Mouse (Mus musculus): ENCODE data around the gene Rnf7. TPM values are rescaled to one million over a fixed set of nuclear protein-coding genes. Genes with fewer than 3 reads are reported as not detected.
A peak's percentile ranks its signal among the peaks of the same experiment; 100 is the strongest.
"Not testable (repeated sequence)": the region's sequence is repeated elsewhere in the genome, so short reads cannot be mapped to it uniquely, and the experiment has no call there.

Rnf7 gene
- polyA plus RNA-seq, 1 experiment from 2014 or later = 271 TPM

GRCm38 (mm10) chr9:96483028-96483427 lies 4.6 kb upstream of the Rnf7 start:
- Histone ChIP-seq H3K4me2 (ENCODE audit: low read length) (no peak overlapping the region), H3K4me1 (ENCODE audit: control insufficient read depth, insufficient read depth, low read length) (no peaks in the 10 kb centered on the region), H3K27ac (ENCODE audit: low read depth, low read length) (no peak overlapping the region), H3K36me3 (ENCODE audit: control insufficient read depth, insufficient read depth, low read length) (no peaks in the 10 kb centered on the region), H3K9me3 (replicated peaks; ENCODE audit: control insufficient read depth, low read length) (no peaks in the 10 kb centered on the region), H3K4me3 (ENCODE audit: low read depth, low read length) (no peak overlapping the region), H3K27me3 (replicated peaks; ENCODE audit: control insufficient read depth, insufficient read depth, low read length) (no peaks in the 10 kb centered on the region), H3K9ac (ENCODE audit: low read length) (no peak overlapping the region)
- DNase-seq (ENCODE audit: low spot score) = no peak
- no peak for ATAC-seq
- 67% methylated on average over 3 of the region's 3 CpGs for WGBS

- ATAC-seq = no peak
- WGBS = 83% methylated on average over 3 of the region's 3 CpGs
- H3K9ac ChIP-seq (ENCODE audit: low read length) = no peak overlapping the region
- peaks cover 33% of the 10 kb centered on the region for H3K36me3 ChIP-seq (ENCODE audit: control insufficient read depth, insufficient read depth, low read length)
- no peak overlapping the region for H3K27ac ChIP-seq (ENCODE audit: low read depth, low read length)
- peaks cover 6% of the 10 kb centered on the region for H3K4me1 ChIP-seq (ENCODE audit: control insufficient read depth, insufficient read depth, low read length)
- H3K27me3 ChIP-seq (replicated peaks; ENCODE audit: control insufficient read depth, insufficient read depth, low read length) = no peaks in the 10 kb centered on the region
- H3K4me3 ChIP-seq (ENCODE audit: low read depth, low read length) = no peak overlapping the region
- no peaks in the 10 kb centered on the region for H3K9me3 ChIP-seq (replicated peaks; ENCODE audit: control insufficient read depth, low read length)
- DNase-seq (ENCODE audit: low spot score) = no peak
- H3K4me2 ChIP-seq (ENCODE audit: low read length) = no peak overlapping the region
Observed at GRCm38 (mm10) chr9:96472356-96472755, 6.1 kb downstream of the Rnf7 start.

- H3K4me2 ChIP-seq (ENCODE audit: low read length); ATAC-seq; H3K4me1 ChIP-seq (ENCODE audit: control insufficient read depth, insufficient read depth, low read length); H3K4me3 ChIP-seq (ENCODE audit: low read depth, low read length); H3K27me3 ChIP-seq (replicated peaks; ENCODE audit: control insufficient read depth, insufficient read depth, low read length); DNase-seq (ENCODE audit: low spot score); H3K9ac ChIP-seq (ENCODE audit: low read length); H3K9me3 ChIP-seq (replicated peaks; ENCODE audit: control insufficient read depth, low read length); H3K27ac ChIP-seq (ENCODE audit: low read depth, low read length): not testable (repeated sequence)
- WGBS = 63% methylated on average over 4 of the region's 4 CpGs
- peaks cover 37% of the 10 kb centered on the region for H3K36me3 ChIP-seq (ENCODE audit: control insufficient read depth, insufficient read depth, low read length)
Observed at GRCm38 (mm10) chr9:96471681-96472080, 6.8 kb downstream of the Rnf7 start.

- Histone ChIP-seq H3K9me3 (replicated peaks; ENCODE audit: control insufficient read depth, low read length) (no peaks in the 10 kb centered on the region), H3K4me3 (ENCODE audit: low read depth, low read length) (no peak overlapping the region), H3K36me3 (ENCODE audit: control insufficient read depth, insufficient read depth, low read length) (peaks cover 40% of the 10 kb centered on the region), H3K4me1 (ENCODE audit: control insufficient read depth, insufficient read depth, low read length) (no peaks in the 10 kb centered on the region), H3K4me2 (ENCODE audit: low read length) (no peak overlapping the region), H3K27me3 (replicated peaks; ENCODE audit: control insufficient read depth, insufficient read depth, low read length) (no peaks in the 10 kb centered on the region), H3K27ac (ENCODE audit: low read depth, low read length) (no peak overlapping the region), H3K9ac (ENCODE audit: low read length) (no peak overlapping the region)
- DNase-seq (ENCODE audit: low spot score) (no peak), ATAC-seq (no peak)
- WGBS = 94% methylated on average over 8 of the region's 8 CpGs
Observed at GRCm38 (mm10) chr9:96470266-96470974, 8.1 kb downstream of the Rnf7 start.

- DNase-seq (ENCODE audit: low spot score) = no peak
Observed at GRCm38 (mm10) chr9:96469556-96470265, 8.8 kb downstream of the Rnf7 start.

GRCm38 (mm10) chr9:96463708-96464107 lies 14.8 kb downstream of the Rnf7 start:
- ATAC-seq = no peak
- WGBS = 74% methylated on average over 10 of the region's 10 CpGs

More at GRCm38 (mm10) chr9:96469556-96470265, 8.8 kb downstream of the Rnf7 start:
- 66% methylated on average over 8 of the region's 8 CpGs for WGBS
- Histone ChIP-seq H3K4me3 (ENCODE audit: low read depth, low read length) (no peak overlapping the region), H3K9me3 (replicated peaks; ENCODE audit: control insufficient read depth, low read length) (no peaks in the 10 kb centered on the region), H3K4me1 (ENCODE audit: control insufficient read depth, insufficient read depth, low read length) (no peaks in the 10 kb centered on the region), H3K4me2 (ENCODE audit: low read length) (no peak overlapping the region), H3K36me3 (ENCODE audit: control insufficient read depth, insufficient read depth, low read length) (peaks cover 35% of the 10 kb centered on the region), H3K27ac (ENCODE audit: low read depth, low read length) (no peak overlapping the region), H3K9ac (ENCODE audit: low read length) (no peak overlapping the region), H3K27me3 (replicated peaks; ENCODE audit: control insufficient read depth, insufficient read depth, low read length) (no peaks in the 10 kb centered on the region)
- ATAC-seq = no peak

GRCm38 (mm10) chr9:96461607-96462006 lies 16.9 kb downstream of the Rnf7 start:
- Histone ChIP-seq H3K27me3 (replicated peaks; ENCODE audit: control insufficient read depth, insufficient read depth, low read length) (no peaks in the 10 kb centered on the region), H3K4me2 (ENCODE audit: low read length) (no peak overlapping the region), H3K27ac (ENCODE audit: low read depth, low read length) (no peak overlapping the region), H3K4me1 (ENCODE audit: control insufficient read depth, insufficient read depth, low read length) (no peaks in the 10 kb centered on the region), H3K36me3 (ENCODE audit: control insufficient read depth, insufficient read depth, low read length) (0 out of 2 replicates have a peak, but pooled peaks cover 4% of the 10 kb centered on the region), H3K4me3 (ENCODE audit: low read depth, low read length) (no peak overlapping the region), H3K9ac (ENCODE audit: low read length) (no peak overlapping the region), H3K9me3 (replicated peaks; ENCODE audit: control insufficient read depth, low read length) (0 out of 2 replicates have a peak, but pooled peaks cover 5% of the 10 kb centered on the region)
- DNase-seq (ENCODE audit: low spot score) (no peak), ATAC-seq (no peak)
- 67% methylated on average over 1 of the region's 1 CpGs for WGBS

More at GRCm38 (mm10) chr9:96463708-96464107, 14.8 kb downstream of the Rnf7 start:
- H3K9ac ChIP-seq (ENCODE audit: low read length) = no peak overlapping the region
- no peak overlapping the region for H3K4me2 ChIP-seq (ENCODE audit: low read length)
- H3K4me3 ChIP-seq (ENCODE audit: low read depth, low read length) = no peak overlapping the region
- DNase-seq (ENCODE audit: low spot score) = no peak
- no peak overlapping the region for H3K27ac ChIP-seq (ENCODE audit: low read depth, low read length)
- H3K27me3 ChIP-seq (replicated peaks; ENCODE audit: control insufficient read depth, insufficient read depth, low read length) = no peaks in the 10 kb centered on the region
- no peaks in the 10 kb centered on the region for H3K4me1 ChIP-seq (ENCODE audit: control insufficient read depth, insufficient read depth, low read length)
- 0 out of 2 replicates have a peak, but pooled peaks cover 5% of the 10 kb centered on the region for H3K9me3 ChIP-seq (replicated peaks; ENCODE audit: control insufficient read depth, low read length)
- peaks cover 18% of the 10 kb centered on the region; the same call in 1 of the 2 replicates for H3K36me3 ChIP-seq (ENCODE audit: control insufficient read depth, insufficient read depth, low read length)

GRCm38 (mm10) chr9:96460117-96460865 lies 18.2 kb downstream of the Rnf7 start:
- ATAC-seq = no peak
- Histone ChIP-seq H3K27me3 (replicated peaks; ENCODE audit: control insufficient read depth, insufficient read depth, low read length) (no peaks in the 10 kb centered on the region), H3K4me1 (ENCODE audit: control insufficient read depth, insufficient read depth, low read length) (no peaks in the 10 kb centered on the region), H3K4me2 (ENCODE audit: low read length) (no peak overlapping the region), H3K36me3 (ENCODE audit: control insufficient read depth, insufficient read depth, low read length) (0 out of 2 replicates have a peak, but pooled peaks cover under 1% of the 10 kb centered on the region), H3K27ac (ENCODE audit: low read depth, low read length) (no peak overlapping the region; the same call in 1 of the 2 replicates), H3K9ac (ENCODE audit: low read length) (no peak overlapping the region), H3K9me3 (replicated peaks; ENCODE audit: control insufficient read depth, low read length) (0 out of 2 replicates have a peak, but pooled peaks cover 5% of the 10 kb centered on the region), H3K4me3 (ENCODE audit: low read depth, low read length) (no peak overlapping the region)
- WGBS = 16% methylated on average over 10 of the region's 10 CpGs
- DNase-seq (ENCODE audit: low spot score) = peak; percentile 64
